Mouse (Mus musculus) lung, postnatal 0 days (tissue): Measurements from ENCODE around the gene Xylt1. TPM values are rescaled to one million over a fixed set of nuclear protein-coding genes. Genes with fewer than 3 reads are reported as not detected.

ENCODE experiments used
- ATAC-seq: fragments of 200-750 bp; cut with Nextera tagmentation; 2 replicates; pipeline ENCODE4 v1.8.0; 2017; ENCODE audit warnings: moderate library complexity
- DNase-seq: peaks from one replicate; pipeline ENCODE4 v3.0.0-alpha.2; 2016; ENCODE audit warnings: low spot score
- H3K27ac ChIP-seq: fragments of 300-500 bp; sonication (generic); 2 replicates; pipeline ENCODE4 v1.5.1; 2014; ENCODE audit warnings: antibody characterized with exemption, mild to moderate bottlenecking, low read length, mixed read lengths
- H3K27me3 ChIP-seq: fragments of 300-500 bp; sonication (generic); replicated peaks from 2 replicates; pipeline ENCODE4 v1.6.1; 2014; ENCODE audit warnings: low read length, mixed read lengths; ENCODE audit not compliant: insufficient read depth
- H3K36me3 ChIP-seq: fragments of 300-500 bp; sonication (generic); 2 replicates; pipeline ENCODE4 v1.6.1; 2014; ENCODE audit warnings: low read length, mixed read lengths; ENCODE audit not compliant: insufficient read depth
- H3K4me1 ChIP-seq: fragments of 300-500 bp; sonication (generic); 2 replicates; pipeline ENCODE4 v1.6.1; 2014; ENCODE audit warnings: antibody characterized with exemption, low read depth, low read length, mixed read lengths; ENCODE audit not compliant: insufficient read depth
- H3K4me2 ChIP-seq: fragments of 300-500 bp; sonication (generic); replicated peaks from 2 replicates; pipeline ENCODE4 v1.6.1; 2014; ENCODE audit warnings: low read depth, mild to moderate bottlenecking, low read length, moderate library complexity, mixed read lengths
- H3K4me3 ChIP-seq: fragments of 300-500 bp; sonication (generic); 2 replicates; pipeline ENCODE4 v1.5.1; 2014; ENCODE audit warnings: low read depth, low read length
- H3K9ac ChIP-seq: fragments of 300-500 bp; sonication (generic); replicated peaks from 2 replicates; pipeline ENCODE4 v1.6.1; 2014; ENCODE audit warnings: low read depth, mild to moderate bottlenecking
- H3K9me3 ChIP-seq: fragments of 300-500 bp; sonication (generic); 2 replicates; pipeline ENCODE4 v1.6.1; 2016; ENCODE audit warnings: low read length, mixed read lengths
- CTCF ChIP-seq: IDR thresholded peaks from 2 replicates; pipeline ENCODE4 v1.5.1; 2016; ENCODE audit warnings: antibody characterized with exemption, mild to moderate bottlenecking
- EP300 ChIP-seq: IDR thresholded peaks from 2 replicates; pipeline ENCODE4 v1.6.1; 2016; ENCODE audit warnings: antibody characterized with exemption, mild to moderate bottlenecking, control low read depth
- WGBS: fragments of 180-500 bp; shearing (Covaris S2); extraction: QIAGEN DNeasy Blood & Tissue Kit; methylation state at CpG from one replicate; pipeline ENCODE4 v1.1.7; 2014; 5-methylcytosine and 5-hydroxymethylcytosine counted together
- polyA plus RNA-seq: library from polyadenylated mRNA; unstranded; fragments of >200 nt; fragmentation: Nextera tagmentation; extraction: Ambion mirVana; gene quantifications from 2 replicates; pipeline ENCODE4 v1.2.1, GENCODE M21; 2015

The Xylt1 gene
- polyA plus RNA-seq, 1 experiment from 2014 or later: 0.45 TPM

DNA sequence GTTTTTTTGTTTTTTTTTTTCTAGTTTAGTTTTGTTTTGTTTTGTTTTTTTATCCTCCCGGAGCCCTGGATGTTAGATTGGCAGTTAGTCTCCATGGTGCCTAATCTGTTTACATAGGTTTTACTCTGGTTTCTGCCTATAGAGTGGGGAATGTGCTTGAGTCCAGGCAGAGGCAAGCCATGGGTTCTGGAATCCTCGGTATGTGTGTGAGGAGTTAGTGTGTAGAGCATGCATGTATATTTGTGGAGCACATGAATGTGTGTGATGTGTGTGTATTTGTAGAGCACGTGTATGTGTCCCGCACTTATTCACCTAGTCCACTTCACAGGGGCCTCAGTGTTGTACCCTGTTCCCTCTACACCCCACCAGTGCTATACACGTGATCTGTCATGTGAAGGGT, 48.7 kb downstream of the Xylt1 start:
- no peak for TF ChIP-seq CTCF
- TF ChIP-seq EP300: no peak
- Histone ChIP-seq H3K4me3 (no peak overlapping the region), H3K36me3 (no peaks in the 10 kb centered on the region), H3K9ac (no peak overlapping the region), H3K9me3 (no peaks in the 10 kb centered on the region), H3K27me3 (no peaks in the 10 kb centered on the region), H3K27ac (no peak overlapping the region), H3K4me1 (no peaks in the 10 kb centered on the region), H3K4me2 (no peak overlapping the region)
- ATAC-seq (peak; percentile 58), DNase-seq (no peak)
- 57% methylated on average over 5 of the region's 5 CpGs for WGBS

- Histone ChIP-seq H3K4me3 (no peak overlapping the region), H3K4me2 (no peak overlapping the region), H3K27me3 (no peaks in the 10 kb centered on the region), H3K9me3 (no peaks in the 10 kb centered on the region), H3K4me1 (no peaks in the 10 kb centered on the region), H3K36me3 (no peaks in the 10 kb centered on the region), H3K27ac (no peak overlapping the region), H3K9ac (no peak overlapping the region)
- TF ChIP-seq EP300 (no peak), CTCF (no peak)
- no peak for ATAC-seq
- WGBS: 71% methylated on average over 3 of the region's 3 CpGs
- no peak for DNase-seq
Measured at GRCm38 (mm10) chr7:117429895-117430294, 49.1 kb downstream of the Xylt1 start.

GRCm38 (mm10) chr7:117430361-117430935, 49.7 kb downstream of the Xylt1 start:
- no peak for ATAC-seq
- H3K27ac ChIP-seq: no peak overlapping the region
- H3K36me3 ChIP-seq: no peaks in the 10 kb centered on the region
- H3K4me2 ChIP-seq: no peak overlapping the region
- 69% methylated on average over 5 of the region's 5 CpGs for WGBS
- no peak overlapping the region for H3K9ac ChIP-seq
- TF ChIP-seq EP300 (no peak), CTCF (no peak)
- no peaks in the 10 kb centered on the region for H3K9me3 ChIP-seq
- DNase-seq: no peak
- no peaks in the 10 kb centered on the region for H3K4me1 ChIP-seq
- no peak overlapping the region for H3K4me3 ChIP-seq
- H3K27me3 ChIP-seq: no peaks in the 10 kb centered on the region

GRCm38 (mm10) chr7:117433641-117434040, 52.9 kb downstream of the Xylt1 start:
- Histone ChIP-seq H3K4me3 (no peak overlapping the region), H3K36me3 (no peaks in the 10 kb centered on the region), H3K9me3 (no peaks in the 10 kb centered on the region), H3K27ac (no peak overlapping the region), H3K27me3 (no peaks in the 10 kb centered on the region), H3K4me2 (no peak overlapping the region), H3K4me1 (no peaks in the 10 kb centered on the region), H3K9ac (no peak overlapping the region)
- no peak for TF ChIP-seq EP300
- TF ChIP-seq CTCF: no peak
- 58% methylated on average over 9 of the region's 9 CpGs for WGBS
- DNase-seq: no peak
- no peak for ATAC-seq

- H3K27ac ChIP-seq: no peak overlapping the region
- H3K9ac ChIP-seq: no peak overlapping the region
- no peak for TF ChIP-seq CTCF
- TF ChIP-seq EP300: no peak
- H3K27me3 ChIP-seq: no peaks in the 10 kb centered on the region
- no peaks in the 10 kb centered on the region for H3K36me3 ChIP-seq
- H3K9me3 ChIP-seq: no peaks in the 10 kb centered on the region
- no peak for DNase-seq
- no peak overlapping the region for H3K4me2 ChIP-seq
- H3K4me1 ChIP-seq: no peaks in the 10 kb centered on the region
- 80% methylated on average over 3 of the region's 3 CpGs for WGBS
- no peak for ATAC-seq
- no peak overlapping the region for H3K4me3 ChIP-seq
Measured at GRCm38 (mm10) chr7:117435091-117435490, 54.3 kb downstream of the Xylt1 start.

- no peak overlapping the region for H3K4me2 ChIP-seq
- DNase-seq (no peak), ATAC-seq (0 out of 2 replicates have a peak, but pooled peaks have one; percentile 16)
- H3K9me3 ChIP-seq: no peaks in the 10 kb centered on the region
- H3K27me3 ChIP-seq: no peaks in the 10 kb centered on the region
- no peak overlapping the region for H3K4me3 ChIP-seq
- H3K9ac ChIP-seq: no peak overlapping the region
- TF ChIP-seq CTCF (no peak), EP300 (no peak)
- no peak overlapping the region for H3K27ac ChIP-seq
- no peaks in the 10 kb centered on the region for H3K36me3 ChIP-seq
- H3K4me1 ChIP-seq: no peaks in the 10 kb centered on the region
- WGBS: 77% methylated on average over 12 of the region's 12 CpGs
Measured at GRCm38 (mm10) chr7:117435730-117436441, 55.1 kb downstream of the Xylt1 start.
